Mouse (Mus musculus): Measurements from ENCODE around the gene Gzmk. TPM values are rescaled to one million over a fixed set of nuclear protein-coding genes. Genes with fewer than 3 reads are reported as not detected.

The Gzmk gene
- polyA plus RNA-seq, 1 experiment, result not detected

DNA sequence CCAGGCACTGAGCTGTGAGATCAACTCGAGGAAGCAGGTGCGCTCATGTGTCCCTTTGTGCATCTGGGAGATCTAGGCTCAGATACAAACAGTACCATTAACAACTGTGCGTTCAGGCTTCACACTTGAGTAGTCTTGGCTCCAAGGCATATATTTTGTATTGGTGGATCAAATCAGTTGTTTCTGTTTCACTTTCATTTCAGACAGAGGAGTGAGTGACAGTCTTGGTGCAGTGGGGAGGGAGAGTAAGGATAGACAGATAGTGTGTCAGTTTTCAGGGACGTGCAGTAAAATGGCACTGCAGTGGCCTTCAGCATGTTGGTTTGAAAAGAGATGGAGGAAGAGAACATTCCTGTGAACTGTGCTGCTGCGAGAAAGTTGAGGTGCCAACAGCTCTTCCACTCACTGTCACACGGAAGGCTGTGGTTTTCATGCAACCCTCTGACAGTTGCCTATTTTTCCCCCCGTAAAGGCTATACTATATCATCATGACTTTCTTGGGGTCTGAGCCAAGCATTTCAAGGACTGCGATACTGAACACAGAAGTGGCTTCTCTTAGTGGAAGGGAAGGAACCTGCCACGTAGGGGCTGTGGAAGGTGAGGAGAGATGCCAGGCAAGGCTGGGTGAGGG is 27.7 kb downstream of the Gzmk start:
- no peak for TF ChIP-seq CTCF (IDR thresholded peaks at IDR 0.05; ENCODE audit: insufficient read depth, low read depth, low read length)
- no peak for TF ChIP-seq POLR2A (IDR thresholded peaks at IDR 0.05; ENCODE audit: insufficient read depth, low read depth, low read length)
- Histone ChIP-seq H3K27ac (ENCODE audit: insufficient read depth, low read depth, low read length) (peak overlapping the region; percentile 53), H3K4me1 (ENCODE audit: control insufficient read depth, insufficient read depth, low read length) (peaks cover 11% of the 10 kb centered on the region), H3K4me3 (ENCODE audit: insufficient read depth, low read depth, low read length) (no peak overlapping the region)
- 78% methylated on average over 9 of the region's 9 CpGs for WGBS

GRCm38 (mm10) chr13:113196808-113197674 is 28.7 kb downstream of the Gzmk start:
- no peak for TF ChIP-seq POLR2A (IDR thresholded peaks at IDR 0.05; ENCODE audit: insufficient read depth, low read depth, low read length)
- no peak for TF ChIP-seq CTCF (IDR thresholded peaks at IDR 0.05; ENCODE audit: insufficient read depth, low read depth, low read length)
- Histone ChIP-seq H3K27ac (ENCODE audit: insufficient read depth, low read depth, low read length) (no peak overlapping the region), H3K4me1 (ENCODE audit: control insufficient read depth, insufficient read depth, low read length) (peaks cover 11% of the 10 kb centered on the region), H3K4me3 (ENCODE audit: insufficient read depth, low read depth, low read length) (no peak overlapping the region)
- WGBS, result 57% methylated on average over 13 of the region's 13 CpGs

- Histone ChIP-seq H3K4me1 (ENCODE audit: control insufficient read depth, insufficient read depth, low read length) (no peaks in the 10 kb centered on the region), H3K4me3 (ENCODE audit: insufficient read depth, low read depth, low read length) (no peak overlapping the region), H3K27ac (ENCODE audit: insufficient read depth, low read depth, low read length) (no peak overlapping the region)
- WGBS, result 89% methylated on average over 4 of the region's 4 CpGs
- TF ChIP-seq POLR2A (IDR thresholded peaks at IDR 0.05; ENCODE audit: insufficient read depth, low read depth, low read length) (no peak), CTCF (IDR thresholded peaks at IDR 0.05; ENCODE audit: insufficient read depth, low read depth, low read length) (no peak)
These were observed 42.0 kb downstream of the Gzmk start for GRCm38 (mm10) chr13:113183720-113184119.

DNA sequence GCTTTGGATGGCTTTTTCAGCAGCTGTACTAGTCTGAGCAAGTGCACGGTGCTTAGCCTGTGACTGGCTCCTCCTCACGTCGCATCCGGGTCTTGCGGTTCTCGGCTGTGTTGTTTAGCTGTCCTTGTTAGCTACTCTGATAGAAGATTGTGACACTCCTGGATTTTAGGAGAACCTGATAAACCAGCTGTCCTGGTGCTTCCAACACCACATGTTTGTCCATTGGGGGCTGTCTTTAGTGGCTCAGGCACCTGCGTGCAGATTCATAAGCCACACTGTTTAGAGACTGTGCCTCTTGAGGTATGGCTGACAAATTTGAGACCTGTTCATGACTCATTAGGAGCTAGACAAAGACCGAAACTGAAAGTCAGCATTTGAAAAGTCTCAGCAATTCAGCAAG is 42.4 kb downstream of the Gzmk start:
- TF ChIP-seq CTCF (IDR thresholded peaks at IDR 0.05; ENCODE audit: insufficient read depth, low read depth, low read length) (no peak), POLR2A (IDR thresholded peaks at IDR 0.05; ENCODE audit: insufficient read depth, low read depth, low read length) (no peak)
- no peak overlapping the region for H3K4me3 ChIP-seq (ENCODE audit: insufficient read depth, low read depth, low read length)
- no peaks in the 10 kb centered on the region for H3K4me1 ChIP-seq (ENCODE audit: control insufficient read depth, insufficient read depth, low read length)
- 95% methylated on average over 8 of the region's 8 CpGs for WGBS
- H3K27ac ChIP-seq (ENCODE audit: insufficient read depth, low read depth, low read length), result no peak overlapping the region

GRCm38 (mm10) chr13:113174162-113174561 is 51.5 kb downstream of the Gzmk start:
- H3K27ac ChIP-seq (ENCODE audit: insufficient read depth, low read depth, low read length), result no peak overlapping the region
- H3K4me1 ChIP-seq (ENCODE audit: control insufficient read depth, insufficient read depth, low read length), result no peaks in the 10 kb centered on the region
- no peak for TF ChIP-seq POLR2A (IDR thresholded peaks at IDR 0.05; ENCODE audit: insufficient read depth, low read depth, low read length)
- WGBS, result 94% methylated on average over 6 of the region's 6 CpGs
- no peak overlapping the region for H3K4me3 ChIP-seq (ENCODE audit: insufficient read depth, low read depth, low read length)

- TF ChIP-seq POLR2A (IDR thresholded peaks at IDR 0.05; ENCODE audit: insufficient read depth, low read depth, low read length), result no peak
- no peak for TF ChIP-seq CTCF (IDR thresholded peaks at IDR 0.05; ENCODE audit: insufficient read depth, low read depth, low read length)
- Histone ChIP-seq H3K4me1 (ENCODE audit: control insufficient read depth, insufficient read depth, low read length) (no peaks in the 10 kb centered on the region), H3K4me3 (ENCODE audit: insufficient read depth, low read depth, low read length) (no peak overlapping the region), H3K27ac (ENCODE audit: insufficient read depth, low read depth, low read length) (no peak overlapping the region)
These were observed 55.5 kb downstream of the Gzmk start for GRCm38 (mm10) chr13:113170256-113170655.

DNA sequence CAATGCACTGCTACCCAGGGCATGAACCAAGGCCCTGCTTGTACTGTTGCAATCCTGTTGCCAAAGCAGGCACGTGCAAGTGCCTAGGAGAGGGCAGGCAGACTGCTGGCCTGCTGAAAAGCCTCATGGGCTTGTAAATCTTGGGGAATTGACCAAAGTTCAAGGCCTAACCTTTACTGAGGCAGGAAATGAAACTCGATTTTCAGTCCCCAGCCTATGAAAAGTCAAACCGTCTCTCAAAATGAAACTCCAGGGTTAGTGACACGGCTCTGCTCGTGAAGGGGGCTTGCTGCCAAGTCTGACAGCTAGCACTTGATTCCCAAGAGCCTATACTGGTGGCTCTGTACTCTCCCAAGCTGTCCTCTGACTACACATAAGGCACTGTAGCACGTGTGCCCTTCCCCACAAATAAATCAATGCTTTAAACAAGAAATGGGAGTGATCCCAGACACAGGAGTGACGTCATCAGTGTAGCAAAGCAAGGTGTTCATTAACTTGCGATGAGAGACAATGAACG is 57.6 kb downstream of the Gzmk start:
- Histone ChIP-seq H3K4me3 (ENCODE audit: insufficient read depth, low read depth, low read length) (no peak overlapping the region), H3K27ac (ENCODE audit: insufficient read depth, low read depth, low read length) (no peak overlapping the region), H3K4me1 (ENCODE audit: control insufficient read depth, insufficient read depth, low read length) (no peaks in the 10 kb centered on the region)
- WGBS, result 81% methylated on average over 9 of the region's 9 CpGs
- TF ChIP-seq CTCF (IDR thresholded peaks at IDR 0.05; ENCODE audit: insufficient read depth, low read depth, low read length), result no peak
- TF ChIP-seq POLR2A (IDR thresholded peaks at IDR 0.05; ENCODE audit: insufficient read depth, low read depth, low read length), result no peak

DNA sequence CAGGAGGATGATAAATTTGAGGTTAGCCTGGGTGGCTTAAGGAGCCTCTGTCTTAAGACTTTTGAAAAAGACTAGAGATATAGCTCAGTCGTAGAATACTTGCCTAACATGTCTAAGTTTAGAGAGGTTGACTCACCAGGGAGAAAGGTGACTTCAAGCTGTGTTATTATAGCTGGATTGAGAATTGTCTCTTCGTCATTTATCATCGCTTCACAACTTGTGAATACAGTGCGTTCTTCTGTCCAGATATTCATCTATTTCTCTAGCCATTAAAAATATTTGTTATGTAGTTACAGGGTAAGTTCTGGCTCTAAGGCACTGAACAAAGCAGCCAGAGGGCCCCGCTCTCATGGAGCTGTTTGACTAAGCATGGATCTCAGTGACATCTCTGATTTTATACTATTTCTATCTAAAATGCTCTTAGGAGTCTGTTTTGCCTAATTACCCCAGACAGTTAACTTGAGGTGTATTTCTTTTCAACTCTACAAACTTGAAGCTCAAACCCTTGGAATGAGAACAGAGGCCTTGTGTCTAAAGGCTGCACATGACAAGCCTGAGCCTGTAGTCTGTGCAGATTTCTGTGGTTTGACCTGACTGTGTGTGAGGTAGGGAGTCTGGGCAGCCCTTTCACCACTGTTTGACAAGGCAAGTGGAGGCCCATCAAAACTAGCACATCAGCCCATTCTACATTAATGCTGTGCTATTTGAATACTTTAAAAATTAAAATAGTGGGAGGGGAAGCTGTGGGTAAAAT is 61.3 kb downstream of the Gzmk start:
- 85% methylated on average over 5 of the region's 5 CpGs for WGBS
- Histone ChIP-seq H3K4me1 (ENCODE audit: control insufficient read depth, insufficient read depth, low read length) (no peaks in the 10 kb centered on the region), H3K27ac (ENCODE audit: insufficient read depth, low read depth, low read length) (no peak overlapping the region), H3K4me3 (ENCODE audit: insufficient read depth, low read depth, low read length) (no peak overlapping the region)
- no peak for TF ChIP-seq POLR2A (IDR thresholded peaks at IDR 0.05; ENCODE audit: insufficient read depth, low read depth, low read length)
- TF ChIP-seq CTCF (IDR thresholded peaks at IDR 0.05; ENCODE audit: insufficient read depth, low read depth, low read length), result no peak

DNA sequence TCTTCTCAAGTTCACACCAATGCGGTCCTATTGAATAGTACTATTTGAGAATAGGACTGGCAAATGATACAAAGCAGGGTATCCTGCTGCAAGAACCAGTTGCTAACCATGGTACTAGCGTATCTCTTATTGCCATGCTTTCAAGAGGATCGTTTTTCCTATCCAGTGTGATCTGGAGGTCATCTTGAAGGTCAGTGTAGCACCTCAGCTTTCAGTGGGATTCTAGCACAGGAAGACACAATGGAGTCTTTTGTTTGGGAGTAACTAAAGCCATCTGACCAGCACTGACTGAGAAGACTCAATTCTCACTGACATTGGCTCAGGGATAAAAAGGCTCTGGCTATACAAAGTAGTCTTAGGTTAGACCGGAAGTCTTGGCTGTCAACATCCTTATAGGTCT is 74.2 kb downstream of the Gzmk start:
- TF ChIP-seq CTCF (IDR thresholded peaks at IDR 0.05; ENCODE audit: insufficient read depth, low read depth, low read length), result no peak
- TF ChIP-seq POLR2A (IDR thresholded peaks at IDR 0.05; ENCODE audit: insufficient read depth, low read depth, low read length), result no peak
- WGBS, result 89% methylated on average over 4 of the region's 4 CpGs

More for the DNA sequence above, 74.2 kb downstream of the Gzmk start:
- Histone ChIP-seq H3K4me1 (ENCODE audit: control insufficient read depth, insufficient read depth, low read length) (no peaks in the 10 kb centered on the region), H3K27ac (ENCODE audit: insufficient read depth, low read depth, low read length) (no peak overlapping the region), H3K4me3 (ENCODE audit: insufficient read depth, low read depth, low read length) (no peak overlapping the region)

All from olfactory bulb, adult 2 months (tissue).